Mouse (Mus musculus) CH12.LX (cell line): ENCODE measurements around the gene M6pr. TPM values are rescaled to one million over a fixed set of nuclear protein-coding genes. Genes with fewer than 3 reads are reported as not detected.

ENCODE experiments used
- DNase-seq: peaks from one replicate; pipeline ENCODE4 v3.0.0-alpha.2; 2013; ENCODE audit errors: extremely low read depth
- H3K27ac ChIP-seq: 2 replicates; pipeline ENCODE4 v1.5.1; 2012; ENCODE audit warnings: low read depth, mild to moderate bottlenecking, control low read depth, moderate library complexity; ENCODE audit not compliant: insufficient read depth
- H3K27me3 ChIP-seq: replicated peaks from 2 replicates; pipeline ENCODE3; 2012; ENCODE audit warnings: inconsistent platforms
- H3K36me3 ChIP-seq, 2 experiments: replicated peaks in 1 of 2; 2 replicates each; pipeline versions ENCODE3 to v1.6.1; 2012; ENCODE audit warnings: inconsistent platforms in 1 of 2, low read length in 1 of 2, mild to moderate bottlenecking in 1 of 2, mixed read lengths in 1 of 2, moderate library complexity in 1 of 2; ENCODE audit not compliant: control insufficient read depth in 1 of 2, insufficient read depth in 1 of 2
- H3K4me1 ChIP-seq, 2 experiments: 2 replicates each; pipeline ENCODE4 v1.6.1; 2012; ENCODE audit warnings: inconsistent platforms in 1 of 2, moderate library complexity in 1 of 2; ENCODE audit not compliant: insufficient read depth in 2 of 2, control insufficient read depth in 1 of 2
- H3K4me2 ChIP-seq: 2 replicates; pipeline ENCODE4 v1.6.1; 2012; ENCODE audit warnings: low read depth, mild to moderate bottlenecking, control low read depth; ENCODE audit not compliant: poor library complexity, insufficient read depth, severe bottlenecking
- H3K4me3 ChIP-seq, 3 experiments: fragments of 150-350 bp in 1 of 3; sonication (generic) in 1 of 3; replicated peaks in 1 of 3; 2 replicates each; pipeline versions ENCODE3 to v1.5.1; 2011 to 2012; ENCODE audit warnings: low read depth in 2 of 3, low read length in 2 of 3, mild to moderate bottlenecking in 2 of 3, moderate library complexity in 2 of 3, control low read depth in 1 of 3, improper control_type of control experiment in 1 of 3, inconsistent platforms in 1 of 3, mixed read lengths in 1 of 3; ENCODE audit not compliant: poor library complexity in 1 of 3
- H3K79me2 ChIP-seq: replicated peaks from 2 replicates; pipeline ENCODE4 v1.6.1; 2012; ENCODE audit warnings: mild to moderate bottlenecking, moderate library complexity; ENCODE audit not compliant: control insufficient read depth, poor library complexity, insufficient read depth, severe bottlenecking; ENCODE audit errors: extremely low read depth
- H3K9ac ChIP-seq: 2 replicates; pipeline ENCODE4 v1.6.1; 2012; ENCODE audit warnings: low read depth, mild to moderate bottlenecking, control low read depth, moderate library complexity; ENCODE audit not compliant: insufficient read depth
- H3K9me3 ChIP-seq: replicated peaks from 2 replicates; pipeline ENCODE3; 2012; ENCODE audit warnings: low read length, inconsistent platforms, mixed read lengths
- BHLHE40 ChIP-seq: IDR thresholded peaks from 2 replicates; pipeline ENCODE4 v1.6.1; 2011; ENCODE audit warnings: mild to moderate bottlenecking, low read depth, low read length, improper control_type of control experiment
- CHD1 ChIP-seq: IDR thresholded peaks from 2 replicates; pipeline ENCODE4 v1.6.1; 2012; ENCODE audit warnings: low read depth, low read length, improper control_type of control experiment, inconsistent platforms
- CHD2 ChIP-seq: IDR thresholded peaks from 2 replicates; pipeline ENCODE4 v1.6.1; 2011; ENCODE audit warnings: low read length, improper control_type of control experiment
- CTCF ChIP-seq, 2 experiments: IDR thresholded peaks in 1 of 2; conservative IDR thresholded peaks in 1 of 2; 2 replicates each; pipeline ENCODE4 v1.5.1; 2011 to 2012; ENCODE audit warnings: low read depth in 2 of 2, low read length in 2 of 2, improper control_type of control experiment in 1 of 2, inconsistent platforms in 1 of 2, mild to moderate bottlenecking in 1 of 2, moderate library complexity in 1 of 2
- E2F4 ChIP-seq: IDR thresholded peaks from 2 replicates; pipeline ENCODE4 v1.6.1; 2011; ENCODE audit warnings: low read depth, low read length, improper control_type of control experiment; ENCODE audit not compliant: insufficient replicate concordance
- EP300 ChIP-seq: IDR thresholded peaks from 2 replicates; pipeline ENCODE4 v1.6.1; 2011; ENCODE audit warnings: low read length, improper control_type of control experiment
- ETS1 ChIP-seq: conservative IDR thresholded peaks from 2 replicates; pipeline ENCODE4 v1.6.1; 2012; ENCODE audit warnings: low read depth, mild to moderate bottlenecking, inconsistent platforms, low read length, improper control_type of control experiment, moderate library complexity
- GABPA ChIP-seq: IDR thresholded peaks from 2 replicates; pipeline ENCODE4 v1.6.1; 2012; ENCODE audit warnings: low read depth, low read length, improper control_type of control experiment, inconsistent platforms; ENCODE audit not compliant: insufficient replicate concordance
- IRF4 ChIP-seq: IDR thresholded peaks from 2 replicates; pipeline ENCODE4 v1.6.1; 2014; ENCODE audit warnings: low read depth, mild to moderate bottlenecking, inconsistent platforms, low read length, improper control_type of control experiment
- JUN ChIP-seq: IDR thresholded peaks from 2 replicates; pipeline ENCODE4 v1.6.1; 2011; ENCODE audit warnings: low read depth, mild to moderate bottlenecking, low read length, improper control_type of control experiment, moderate library complexity; ENCODE audit not compliant: insufficient read depth
- JUND ChIP-seq: conservative IDR thresholded peaks from 2 replicates; pipeline ENCODE4 v1.6.1; 2011; ENCODE audit warnings: low read depth, low read length, improper control_type of control experiment
- KAT2A ChIP-seq: IDR thresholded peaks from 2 replicates; pipeline ENCODE4 v1.6.1; 2012; ENCODE audit warnings: low read length, improper control_type of control experiment, inconsistent platforms; ENCODE audit not compliant: insufficient replicate concordance
- MAFK ChIP-seq: IDR thresholded peaks from 2 replicates; pipeline ENCODE4 v1.6.1; 2011; ENCODE audit warnings: low read length, improper control_type of control experiment; ENCODE audit not compliant: insufficient replicate concordance
- MAX ChIP-seq: IDR thresholded peaks from 2 replicates; pipeline ENCODE4 v1.6.1; 2011; ENCODE audit warnings: low read length, improper control_type of control experiment
- MEF2A ChIP-seq: IDR thresholded peaks from 2 replicates; pipeline ENCODE4 v1.6.1; 2014; ENCODE audit warnings: low read depth, mild to moderate bottlenecking, inconsistent platforms, low read length, improper control_type of control experiment, borderline replicate concordance
- MYC ChIP-seq: IDR thresholded peaks from 2 replicates; pipeline ENCODE4 v1.6.1; 2011; ENCODE audit warnings: low read depth, mild to moderate bottlenecking, improper control_type of control experiment, low read length
- NELFE ChIP-seq: IDR thresholded peaks from 2 replicates; pipeline ENCODE4 v1.6.1; 2011; ENCODE audit warnings: low read depth, low read length, improper control_type of control experiment
- NRF1 ChIP-seq: IDR thresholded peaks from 2 replicates; pipeline ENCODE4 v1.6.1; 2014; ENCODE audit warnings: low read depth, mild to moderate bottlenecking, inconsistent platforms, low read length, improper control_type of control experiment, moderate library complexity
- PAX5 ChIP-seq: IDR thresholded peaks from 2 replicates; pipeline ENCODE4 v1.6.1; 2012; ENCODE audit warnings: low read length, inconsistent platforms, mixed read lengths
- POLR2A ChIP-seq: IDR thresholded peaks from 2 replicates; pipeline ENCODE4 v1.6.1; 2011; ENCODE audit warnings: low read depth, mild to moderate bottlenecking, improper control_type of control experiment, low read length
- POLR2AphosphoS2 ChIP-seq: IDR thresholded peaks from 2 replicates; pipeline ENCODE4 v1.6.1; 2011; ENCODE audit warnings: low read depth, low read length, improper control_type of control experiment
- RAD21 ChIP-seq: IDR thresholded peaks from 2 replicates; pipeline ENCODE4 v1.6.1; 2011; ENCODE audit warnings: low read depth, mild to moderate bottlenecking, low read length, improper control_type of control experiment, moderate library complexity
- RCOR1 ChIP-seq: conservative IDR thresholded peaks from 2 replicates; pipeline ENCODE4 v1.6.1; 2012; ENCODE audit warnings: low read depth, mild to moderate bottlenecking, inconsistent platforms, low read length, improper control_type of control experiment
- SIN3A ChIP-seq: IDR thresholded peaks from 2 replicates; pipeline ENCODE4 v1.6.1; 2012; ENCODE audit warnings: low read length, improper control_type of control experiment, inconsistent platforms
- SMC3 ChIP-seq: IDR thresholded peaks from 2 replicates; pipeline ENCODE4 v1.6.1; 2011; ENCODE audit warnings: low read depth, low read length, improper control_type of control experiment
- TBP ChIP-seq: conservative IDR thresholded peaks from 2 replicates; pipeline ENCODE4 v1.6.1; 2011; ENCODE audit warnings: low read depth, low read length, improper control_type of control experiment
- TCF12 ChIP-seq: IDR thresholded peaks from 2 replicates; pipeline ENCODE4 v1.6.1; 2014; ENCODE audit warnings: low read depth, mild to moderate bottlenecking, inconsistent platforms, low read length, improper control_type of control experiment
- UBTF ChIP-seq: IDR thresholded peaks from 2 replicates; pipeline ENCODE4 v1.6.1; 2012; ENCODE audit warnings: low read depth, mild to moderate bottlenecking, inconsistent platforms, low read length, improper control_type of control experiment, moderate library complexity
- USF1 ChIP-seq: IDR thresholded peaks from 2 replicates; pipeline ENCODE4 v1.6.1; 2014; ENCODE audit warnings: low read depth, mild to moderate bottlenecking, inconsistent platforms, low read length, improper control_type of control experiment
- USF2 ChIP-seq: conservative IDR thresholded peaks from 2 replicates; pipeline ENCODE4 v1.6.1; 2011; ENCODE audit warnings: low read depth, low read length, improper control_type of control experiment
- ZC3H11A ChIP-seq: IDR thresholded peaks from 2 replicates; pipeline ENCODE4 v1.6.1; 2012; ENCODE audit warnings: low read depth, mild to moderate bottlenecking, inconsistent platforms, low read length, improper control_type of control experiment
- ZKSCAN1 ChIP-seq: IDR thresholded peaks from 2 replicates; pipeline ENCODE4 v1.6.1; 2012; ENCODE audit warnings: low read depth, inconsistent platforms, low read length, improper control_type of control experiment, borderline replicate concordance
- ZMIZ1 ChIP-seq: IDR thresholded peaks from 2 replicates; pipeline ENCODE4 v1.6.1; 2012; ENCODE audit warnings: low read depth, mild to moderate bottlenecking, inconsistent platforms, low read length, improper control_type of control experiment
- dilution Hi-C: fragments of 300-500 bp; cut with MboI; formaldehyde crosslinking; loops from 2 replicates; pipeline ENCODE4 v1.14.3; 2020; ENCODE audit warnings: low sequenced_read_pairs; ENCODE audit not compliant: extremely low pct_unique_long_range_greater_than_20kb, extremely low pct_ligation_motif_present
- in situ Hi-C: fragments of 300-500 bp; cut with MboI; formaldehyde crosslinking; loops from 3 replicates; pipeline ENCODE4 v1.14.3; 2019; ENCODE audit warnings: low sequenced_read_pairs, low pct_ligation_motif_present, low pct_unique_long_range_greater_than_20kb, mixed read lengths
- polyA plus RNA-seq: library from polyadenylated mRNA; unstranded; fragments of >175 nt; gene quantifications from 2 replicates; pipeline ENCODE4 v1.2.1, GENCODE M21; 2012; ENCODE audit warnings: low read depth; ENCODE audit not compliant: insufficient read length
- total RNA-seq, 2 experiments: library from RNA; depleted of rRNA; stranded (reverse); fragments of 300-350 nt in 1 of 2; fragments of >200 nt in 1 of 2; gene quantifications; 2 replicates each; pipeline ENCODE4 v1.2.3; 2012 to 2014

M6pr gene
- total and polyA plus RNA-seq, 3 experiments, result 148 to 291 (median 228) TPM

GRCm38 (mm10) chr6:122290253-122290652 is 18.3 kb upstream of the M6pr start:
- in situ Hi-C loops (no loop called here), dilution Hi-C loops (no loop called here)
- Histone ChIP-seq H3K4me1 (peaks cover 13 to 68% of the 10 kb centered on the region in 2 experiments), H3K9me3 (no peaks in the 10 kb centered on the region), H3K4me2 (no peak overlapping the region), H3K4me3 (no peak overlapping the region), H3K27me3 (no peaks in the 10 kb centered on the region), H3K36me3 (no peaks in the 10 kb centered on the region), H3K9ac (no peak overlapping the region), H3K79me2 (no peaks in the 10 kb centered on the region), H3K27ac (peak overlapping the region; percentile 13; the same call in 1 of the 2 replicates)
- 0 out of 2 replicates have a peak, but pooled peaks have one; percentile 17 for TF ChIP-seq MYC
- no peak for TF ChIP-seq TBP
- DNase-seq, result no peak

GRCm38 (mm10) chr6:122291264-122291663 is 17.3 kb upstream of the M6pr start:
- Histone ChIP-seq H3K4me2 (no peak overlapping the region; the same call in 1 of the 2 replicates), H3K36me3 (no peaks in the 10 kb centered on the region), H3K79me2 (no peaks in the 10 kb centered on the region), H3K4me3 (no peak overlapping the region), H3K27me3 (no peaks in the 10 kb centered on the region), H3K4me1 (peaks cover 18 to 68% of the 10 kb centered on the region in 2 experiments), H3K9me3 (no peaks in the 10 kb centered on the region), H3K27ac (peak overlapping the region; percentile 27; the same call in 1 of the 2 replicates), H3K9ac (no peak overlapping the region)
- dilution Hi-C loops, result no loop called here
- in situ Hi-C loops, result no loop called here
- peak; percentile 83 for DNase-seq
- TF ChIP-seq NELFE (no peak), JUND (no peak), TBP (no peak), POLR2A (no peak), UBTF (no peak), CHD1 (no peak; the same call in 1 of the 2 replicates), CTCF (conservative IDR thresholded peaks at IDR 0.05 in 1 of 2, IDR thresholded peaks at IDR 0.05 in 1 of 2; ENCODE audit: low read depth in 2 of 2, low read length in 2 of 2) (no peak), MYC (peak; percentile 82; the same call in 1 of the 2 replicates), MAFK (no peak), ETS1 (peak; percentile 82), POLR2AphosphoS2 (no peak), ZKSCAN1 (no peak), EP300 (peak; percentile 39), ZMIZ1 (no peak), NRF1 (no peak), IRF4 (peak; percentile 44; the same call in 1 of the 2 replicates), SIN3A (no peak), MEF2A (peak; percentile 70; the same call in 1 of the 2 replicates), JUN (no peak), GABPA (no peak), SMC3 (no peak), CHD2 (no peak), RAD21 (no peak; the same call in 1 of the 2 replicates), MAX (peak; percentile 77), E2F4 (no peak), RCOR1 (no peak), KAT2A (0 out of 2 replicates have a peak, but pooled peaks have one; percentile 48), USF1 (no peak), TCF12 (peak; percentile 87), USF2 (no peak), ZC3H11A (no peak), PAX5 (no peak), BHLHE40 (peak; percentile 81)
